Mouse (Mus musculus) cerebellum, adult 9-11 months (tissue): Measurements from ENCODE around the gene Fbxo30.

ENCODE experiments used
- DNase-seq: peaks from one replicate; pipeline ENCODE4 v3.0.0; 2022

Fbxo30 gene

DNA sequence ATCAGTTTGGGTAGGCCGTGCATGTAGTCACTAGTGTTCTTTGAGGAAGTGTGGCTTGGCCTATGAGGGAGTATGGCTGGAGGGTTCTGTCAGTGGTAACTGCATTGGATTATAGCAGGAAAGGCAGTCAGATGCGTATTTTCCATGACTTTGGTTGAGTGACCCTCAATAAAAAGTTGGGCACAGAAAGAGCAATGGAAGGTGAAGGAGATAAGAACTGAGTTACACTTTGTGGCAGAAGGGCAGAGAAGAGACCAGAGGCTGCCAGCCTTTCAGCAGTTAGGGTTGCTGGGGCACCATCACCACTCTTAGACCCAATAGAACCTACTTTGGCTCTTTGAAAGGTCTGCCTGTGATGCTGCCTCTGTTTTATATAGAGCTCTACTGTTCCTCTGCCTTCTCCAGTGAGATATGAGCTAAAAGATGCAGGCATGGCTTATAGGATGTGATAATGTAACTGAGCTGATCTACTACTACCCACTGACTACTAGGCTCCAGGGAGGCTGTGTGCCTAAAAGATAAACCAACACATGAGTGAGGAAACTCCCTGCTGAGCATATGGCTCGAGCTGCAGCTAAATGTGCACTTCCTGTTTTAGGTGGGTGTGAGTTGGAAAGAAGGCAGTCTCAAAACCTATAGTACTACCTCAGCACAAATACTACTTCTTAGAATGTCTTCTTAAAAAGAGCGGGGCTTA lies 42.2 kb downstream of the Fbxo30 start:
- DNase-seq: no peak

- DNase-seq: no peak
These were observed 45.4 kb downstream of the Fbxo30 start for GRCm38 (mm10) chr10:11326526-11326925.

DNA sequence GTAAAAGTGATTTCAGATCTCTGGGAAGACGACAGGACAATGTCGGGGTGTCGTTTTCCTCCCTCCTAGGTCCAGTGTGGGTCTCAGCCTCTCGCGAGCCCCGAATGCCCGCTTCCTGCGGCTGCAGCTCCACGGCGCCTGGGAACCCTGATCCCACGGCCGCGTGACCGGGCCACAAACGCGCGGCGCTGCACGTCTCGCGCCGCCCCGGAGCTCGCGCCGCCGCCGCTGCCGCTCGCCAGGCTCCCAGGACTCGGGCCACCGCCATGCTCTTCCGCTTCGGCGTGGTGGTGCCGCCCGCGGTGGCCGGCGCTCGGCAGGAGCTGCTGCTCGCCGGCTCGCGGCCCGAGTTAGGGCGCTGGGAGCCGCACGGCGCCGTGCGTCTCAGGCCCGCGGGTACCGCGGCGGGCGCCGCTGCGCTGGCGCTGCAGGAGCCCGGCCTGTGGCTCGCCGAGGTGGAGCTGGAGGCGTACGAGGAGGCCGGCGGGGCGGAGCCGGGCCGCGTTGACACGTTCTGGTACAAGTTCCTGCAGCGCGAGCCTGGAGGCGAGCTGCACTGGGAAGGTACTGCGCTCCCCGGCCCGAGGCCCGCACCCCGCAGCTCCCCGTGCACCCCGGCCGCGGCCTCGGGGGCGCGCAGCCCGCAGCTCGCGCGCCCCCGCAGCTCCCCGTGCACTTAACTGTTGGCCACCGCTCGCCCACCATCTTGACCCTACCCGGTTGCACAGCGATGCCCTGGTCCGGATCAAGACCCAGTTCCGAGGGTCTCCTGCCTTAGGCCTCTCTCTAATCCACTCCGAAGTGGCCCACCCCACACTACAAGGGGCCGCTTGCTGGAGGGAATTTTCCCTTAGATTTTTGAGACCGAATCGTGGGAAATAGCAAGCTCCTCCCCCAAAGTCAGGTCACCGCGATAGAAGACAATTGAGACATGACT lies 62.3 kb downstream of the Fbxo30 start, which contains the start of gene Epm2a:
TSS of gene Epm2a (plus strand) at position 200 of the 937 bp plus-strand sequence.
- DNase-seq: peak; percentile 81

DNA sequence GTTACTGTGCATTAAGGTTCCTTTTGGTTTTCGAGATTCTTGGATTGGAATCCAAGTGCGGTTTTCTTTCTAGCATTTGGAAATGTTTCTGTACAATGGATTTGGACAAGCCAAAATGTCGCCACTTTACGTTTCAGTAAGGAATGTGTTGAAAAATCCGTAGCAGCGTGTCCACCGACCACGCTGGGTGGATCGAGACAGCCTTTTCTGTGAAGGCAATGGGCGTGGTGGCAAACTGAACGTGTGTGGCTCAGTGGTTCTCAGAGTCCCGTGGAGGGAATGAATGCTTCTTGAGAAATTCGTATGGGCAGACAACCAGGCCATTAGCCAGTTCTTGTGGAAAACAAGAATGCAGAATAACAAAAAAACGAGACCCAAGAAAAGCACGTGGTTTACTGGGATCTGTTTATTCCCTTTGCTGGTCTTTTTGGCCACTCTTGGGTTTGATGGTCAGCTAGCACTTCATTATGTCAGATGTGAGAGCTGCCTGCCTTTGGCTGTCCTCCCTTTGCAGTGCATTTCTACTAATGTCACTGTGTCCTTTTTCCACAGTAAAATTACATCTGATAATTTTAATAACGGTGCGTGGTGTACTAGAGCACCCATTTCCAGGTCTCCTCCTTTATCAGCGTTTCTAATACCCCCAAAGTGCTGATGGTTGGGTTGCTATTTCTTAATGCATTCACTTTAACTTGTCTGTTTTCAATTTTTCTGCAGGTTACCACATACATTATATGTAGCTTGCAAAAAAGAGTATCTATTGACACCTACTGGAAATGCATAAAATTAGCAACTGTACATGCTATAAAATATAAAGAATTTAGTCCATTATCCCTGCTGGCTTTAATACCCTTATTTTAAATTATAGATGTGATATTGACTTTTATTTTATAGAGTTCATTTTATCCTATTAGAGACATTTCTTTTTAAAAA lies 63.7 kb downstream of the Fbxo30 start:
- DNase-seq: peak; percentile 24
